Mouse (Mus musculus): ENCODE results near the gene Ccdc183. TPM values are rescaled to one million over a fixed set of nuclear protein-coding genes. Genes with fewer than 3 reads are reported as not detected.

Gene Ccdc183
- polyA plus RNA-seq, 1 experiment = 0.03 TPM

GRCm38 (mm10) chr2:25583120-25583481, 34.4 kb downstream of the Ccdc183 start:
- Histone ChIP-seq H3K4me3 (ENCODE audit: insufficient read depth, low read depth, low read length) (no peak overlapping the region), H3K27ac (ENCODE audit: insufficient read depth, low read depth, low read length) (no peak overlapping the region), H3K4me1 (ENCODE audit: control insufficient read depth, insufficient read depth, low read length) (peaks cover 4% of the 10 kb centered on the region), H3K27me3 (replicated peaks; ENCODE audit: control insufficient read depth, insufficient read depth, low read length) (peaks cover 6% of the 10 kb centered on the region), H3K36me3 (ENCODE audit: control insufficient read depth, insufficient read depth, low read length) (no peaks in the 10 kb centered on the region; the same call in 1 of the 2 replicates)
- TF ChIP-seq CTCF (conservative IDR thresholded peaks at IDR 0.05; ENCODE audit: insufficient read depth, insufficient read length, low read depth, low read length) (no peak), POLR2A (IDR thresholded peaks at IDR 0.05; ENCODE audit: low read depth, low read length) (no peak)
- 77% methylated on average over 6 of the region's 6 CpGs for WGBS
- DNase-seq = no peak

- no peak for DNase-seq
- TF ChIP-seq POLR2A (IDR thresholded peaks at IDR 0.05; ENCODE audit: low read depth, low read length) = no peak
- no peak for TF ChIP-seq CTCF (conservative IDR thresholded peaks at IDR 0.05; ENCODE audit: insufficient read depth, insufficient read length, low read depth, low read length)
- Histone ChIP-seq H3K27ac (ENCODE audit: insufficient read depth, low read depth, low read length) (no peak overlapping the region), H3K4me3 (ENCODE audit: insufficient read depth, low read depth, low read length) (no peak overlapping the region), H3K4me1 (ENCODE audit: control insufficient read depth, insufficient read depth, low read length) (peaks cover 4% of the 10 kb centered on the region), H3K36me3 (ENCODE audit: control insufficient read depth, insufficient read depth, low read length) (no peaks in the 10 kb centered on the region; the same call in 1 of the 2 replicates), H3K27me3 (replicated peaks; ENCODE audit: control insufficient read depth, insufficient read depth, low read length) (peaks cover 7% of the 10 kb centered on the region)
- WGBS = 50% methylated on average over 12 of the region's 12 CpGs
Observed at GRCm38 (mm10) chr2:25582466-25583119, 34.9 kb downstream of the Ccdc183 start.

GRCm38 (mm10) chr2:25581901-25582301, 35.6 kb downstream of the Ccdc183 start:
- no peak for DNase-seq
- H3K36me3 ChIP-seq (ENCODE audit: control insufficient read depth, insufficient read depth, low read length) = no peaks in the 10 kb centered on the region
- peaks cover 4% of the 10 kb centered on the region for H3K4me1 ChIP-seq (ENCODE audit: control insufficient read depth, insufficient read depth, low read length)
- H3K27me3 ChIP-seq (replicated peaks; ENCODE audit: control insufficient read depth, insufficient read depth, low read length) = peaks cover 10% of the 10 kb centered on the region
- TF ChIP-seq CTCF (conservative IDR thresholded peaks at IDR 0.05; ENCODE audit: insufficient read depth, insufficient read length, low read depth, low read length) (no peak), POLR2A (IDR thresholded peaks at IDR 0.05; ENCODE audit: low read depth, low read length) (no peak)
- H3K27ac ChIP-seq (ENCODE audit: insufficient read depth, low read depth, low read length) = no peak overlapping the region
- WGBS = 16% methylated on average over 6 of the region's 6 CpGs
- no peak overlapping the region for H3K4me3 ChIP-seq (ENCODE audit: insufficient read depth, low read depth, low read length)

GRCm38 (mm10) chr2:25581294-25581864, 36.1 kb downstream of the Ccdc183 start, which contains the start of gene Ajm1:
Ajm1 (minus strand) TSS chr2:25581757.
- TF ChIP-seq CTCF (conservative IDR thresholded peaks at IDR 0.05; ENCODE audit: insufficient read depth, insufficient read length, low read depth, low read length) (peak; percentile 81), POLR2A (IDR thresholded peaks at IDR 0.05; ENCODE audit: low read depth, low read length) (no peak)
- peak; percentile 69 for DNase-seq
- Histone ChIP-seq H3K27ac (ENCODE audit: insufficient read depth, low read depth, low read length) (no peak within 1 kb of the TSS), H3K27me3 (replicated peaks; ENCODE audit: control insufficient read depth, insufficient read depth, low read length) (peaks cover 10% of the 10 kb centered on the region), H3K36me3 (ENCODE audit: control insufficient read depth, insufficient read depth, low read length) (no peaks in the 10 kb centered on the region), H3K4me1 (ENCODE audit: control insufficient read depth, insufficient read depth, low read length) (peaks cover 4% of the 10 kb centered on the region), H3K4me3 (ENCODE audit: insufficient read depth, low read depth, low read length) (peak within 1 kb of the TSS; percentile 12; the same call in 1 of the 2 replicates)
- WGBS = 3% methylated on average over 19 of the region's 19 CpGs

GRCm38 (mm10) chr2:25580621-25581101, 36.8 kb downstream of the Ccdc183 start:
- peaks cover 10% of the 10 kb centered on the region for H3K27me3 ChIP-seq (replicated peaks; ENCODE audit: control insufficient read depth, insufficient read depth, low read length)
- 23% methylated on average over 6 of the region's 6 CpGs for WGBS

GRCm38 (mm10) chr2:25579737-25580460, 37.6 kb downstream of the Ccdc183 start:
- TF ChIP-seq CTCF (conservative IDR thresholded peaks at IDR 0.05; ENCODE audit: insufficient read depth, insufficient read length, low read depth, low read length) (peak; percentile 67), POLR2A (IDR thresholded peaks at IDR 0.05; ENCODE audit: low read depth, low read length) (no peak)
- Histone ChIP-seq H3K36me3 (ENCODE audit: control insufficient read depth, insufficient read depth, low read length) (no peaks in the 10 kb centered on the region), H3K4me3 (ENCODE audit: insufficient read depth, low read depth, low read length) (no peak overlapping the region), H3K4me1 (ENCODE audit: control insufficient read depth, insufficient read depth, low read length) (peaks cover 10% of the 10 kb centered on the region), H3K27me3 (replicated peaks; ENCODE audit: control insufficient read depth, insufficient read depth, low read length) (peaks cover 10% of the 10 kb centered on the region), H3K27ac (ENCODE audit: insufficient read depth, low read depth, low read length) (no peak overlapping the region)
- WGBS = 5% methylated on average over 27 of the region's 27 CpGs
- peak; percentile 58 for DNase-seq

More at GRCm38 (mm10) chr2:25580621-25581101, 36.8 kb downstream of the Ccdc183 start:
- H3K4me3 ChIP-seq (ENCODE audit: insufficient read depth, low read depth, low read length) = no peak overlapping the region
- no peak for DNase-seq
- no peak for TF ChIP-seq POLR2A (IDR thresholded peaks at IDR 0.05; ENCODE audit: low read depth, low read length)
- TF ChIP-seq CTCF (conservative IDR thresholded peaks at IDR 0.05; ENCODE audit: insufficient read depth, insufficient read length, low read depth, low read length) = no peak
- no peak overlapping the region for H3K27ac ChIP-seq (ENCODE audit: insufficient read depth, low read depth, low read length)
- peaks cover 6% of the 10 kb centered on the region for H3K4me1 ChIP-seq (ENCODE audit: control insufficient read depth, insufficient read depth, low read length)
- H3K36me3 ChIP-seq (ENCODE audit: control insufficient read depth, insufficient read depth, low read length) = no peaks in the 10 kb centered on the region
